Mouse (Mus musculus) ovary, postnatal 36 days (tissue): ENCODE measurements around the gene Mrgpre.

Experiments used
- DNase-seq: peaks from one replicate; pipeline ENCODE4 v3.0.0; 2022; ENCODE audit warnings: low spot score, mixed read lengths

The Mrgpre gene

DNA sequence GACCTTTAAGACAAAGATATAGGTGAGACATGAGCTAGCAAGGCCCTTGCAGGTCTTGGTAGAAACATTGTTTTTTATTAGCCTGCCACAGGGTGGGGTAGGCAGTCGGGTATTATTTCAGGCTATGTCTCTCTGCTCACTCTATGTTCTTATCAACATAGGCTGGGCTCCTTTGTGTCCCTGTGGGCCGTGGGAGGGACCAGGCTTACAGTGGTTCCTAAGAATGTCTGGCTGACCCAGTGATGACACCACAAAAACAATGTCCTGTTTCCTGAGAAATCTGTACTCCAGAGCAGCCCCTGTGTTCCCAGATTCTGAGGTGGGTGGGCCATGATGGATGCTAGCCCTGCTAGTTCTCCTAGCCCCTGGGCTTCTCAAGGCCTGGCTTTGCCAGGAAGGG lies 6.9 kb downstream of the Mrgpre start:
- no peak for DNase-seq

DNA sequence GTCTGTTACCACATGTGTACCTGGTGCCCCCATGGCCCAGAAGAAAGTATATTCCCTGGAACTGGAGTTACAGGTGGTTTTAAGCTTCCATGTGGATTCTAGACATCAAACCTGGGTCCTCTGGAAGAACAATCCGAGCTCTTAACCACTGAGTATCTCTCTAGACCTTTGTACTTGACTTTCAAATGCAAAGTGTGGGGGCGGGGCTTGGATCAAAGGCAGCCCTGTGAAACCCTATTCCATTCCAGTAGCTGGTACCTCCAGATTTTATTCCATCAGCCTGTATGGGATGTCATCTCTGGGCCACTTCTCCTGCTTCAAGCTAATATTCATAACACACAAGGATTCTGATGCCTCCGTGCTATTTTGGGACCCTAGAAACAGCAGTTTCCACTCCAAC lies 8.2 kb downstream of the Mrgpre start:
- no peak for DNase-seq

DNA sequence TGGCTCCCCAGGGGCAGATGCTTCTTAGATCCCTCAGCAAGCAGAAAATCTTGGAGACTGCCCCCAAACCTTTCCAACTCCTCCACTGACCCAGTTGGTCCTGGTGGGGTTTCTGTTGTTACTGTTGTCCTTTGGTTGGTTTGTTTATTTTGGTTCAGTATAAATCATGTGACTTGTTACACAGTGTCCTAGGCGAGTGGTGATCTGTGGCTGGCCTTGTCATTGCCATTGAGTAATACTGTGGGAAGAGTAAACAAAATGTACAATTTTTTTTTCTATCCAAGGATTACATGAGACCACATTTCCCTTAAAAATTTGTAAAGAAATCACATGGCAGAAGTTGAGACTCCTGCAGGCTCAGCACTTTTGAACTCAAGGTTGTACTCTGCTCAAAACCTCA lies 14.8 kb downstream of the Mrgpre start:
- no peak for DNase-seq

DNA sequence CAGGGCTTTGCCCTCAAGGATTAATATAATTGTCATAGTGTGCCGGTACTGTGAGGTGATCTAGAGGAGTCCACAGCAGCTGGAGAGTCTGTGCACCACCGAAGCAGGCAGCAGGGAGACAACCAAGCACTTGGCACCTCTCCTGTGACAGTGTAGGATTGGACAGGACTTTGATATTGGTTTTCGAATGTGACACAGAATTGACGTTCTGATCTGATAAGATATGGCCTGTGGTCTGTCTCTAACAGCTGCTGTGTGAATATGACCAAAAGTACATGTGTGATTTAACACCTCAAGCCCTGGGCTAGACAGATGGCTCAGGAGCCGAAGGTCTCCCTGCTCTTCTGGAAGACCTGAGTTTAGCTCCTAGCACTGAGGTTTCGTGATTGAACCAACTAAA lies 16.0 kb downstream of the Mrgpre start:
- DNase-seq = no peak

DNA sequence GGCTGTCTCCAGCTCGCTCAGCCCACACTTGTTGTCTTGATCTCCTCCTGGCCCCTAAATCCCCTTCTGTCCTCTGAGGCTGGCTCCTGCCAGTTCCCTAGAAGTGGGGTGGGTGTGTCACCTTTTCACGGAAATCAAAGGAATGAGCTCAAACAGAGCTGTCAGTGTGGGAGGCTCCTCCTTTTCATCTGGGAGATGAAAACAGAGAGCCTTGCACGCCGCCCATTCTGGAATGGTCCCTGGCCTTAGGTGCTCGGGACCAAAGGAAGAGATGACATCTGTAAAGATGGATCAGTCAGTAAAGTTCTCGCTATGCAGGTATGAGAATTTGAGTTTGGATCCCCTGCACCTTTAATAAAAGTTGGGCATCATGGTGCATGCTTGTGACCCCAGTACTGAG lies 17.4 kb downstream of the Mrgpre start, which contains the start of gene Mrgprg:
Gene Mrgprg, minus strand, starts transcription at position 101 of the 400 bp plus-strand sequence.
- no peak for DNase-seq

DNA sequence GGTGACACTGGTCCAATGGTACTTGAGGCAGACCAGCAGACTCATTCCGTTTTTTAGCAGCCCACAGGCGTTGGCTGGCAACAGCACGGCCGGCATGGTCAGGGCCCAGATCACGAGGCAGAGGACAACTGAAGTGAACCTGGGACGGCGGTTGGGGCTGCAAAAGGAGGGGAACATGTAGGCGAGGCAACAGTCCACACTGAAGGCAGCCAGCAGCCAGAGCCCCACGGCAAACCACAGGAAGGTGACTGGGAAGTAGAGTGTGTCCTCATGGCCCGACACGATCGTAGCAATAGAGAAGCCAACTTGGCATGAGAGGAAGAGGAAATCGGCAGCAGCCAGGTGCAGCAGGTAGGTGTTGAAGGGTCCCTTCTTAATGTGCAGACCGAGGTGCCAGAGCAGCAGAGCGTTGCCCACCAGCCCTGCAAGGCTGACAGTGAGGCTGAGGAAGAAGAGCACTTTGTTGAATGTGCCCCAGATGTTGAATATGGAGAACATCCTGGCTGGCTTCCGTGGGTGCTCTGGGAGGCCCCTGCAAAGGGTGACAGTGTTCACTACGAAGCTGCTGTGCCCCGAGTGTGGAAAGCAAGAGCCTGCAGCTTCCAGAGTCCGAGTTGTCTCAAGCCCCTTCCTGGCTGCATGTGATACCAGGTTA lies 19.3 kb downstream of the Mrgpre start:
- DNase-seq = no peak

DNA sequence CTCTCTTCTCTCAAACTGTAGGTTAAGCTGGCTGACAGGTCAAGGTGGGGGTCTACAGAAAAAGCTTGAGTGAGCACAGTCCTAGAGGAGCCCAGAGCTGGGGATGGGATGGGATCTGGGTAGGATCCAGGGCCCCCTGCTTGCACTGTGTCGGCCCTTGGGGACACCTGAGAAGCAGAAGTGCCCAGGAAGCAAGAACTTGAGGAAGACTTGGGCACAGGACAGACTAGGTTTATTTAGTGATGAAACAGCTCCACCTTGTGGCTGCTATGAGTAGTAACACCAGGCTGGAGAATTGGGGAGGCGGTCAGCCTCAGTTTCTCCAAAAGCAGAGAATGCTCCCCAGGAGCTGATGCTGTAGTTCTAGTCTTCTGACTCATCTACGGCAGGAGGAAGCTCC lies 20.5 kb downstream of the Mrgpre start:
- DNase-seq = no peak

DNA sequence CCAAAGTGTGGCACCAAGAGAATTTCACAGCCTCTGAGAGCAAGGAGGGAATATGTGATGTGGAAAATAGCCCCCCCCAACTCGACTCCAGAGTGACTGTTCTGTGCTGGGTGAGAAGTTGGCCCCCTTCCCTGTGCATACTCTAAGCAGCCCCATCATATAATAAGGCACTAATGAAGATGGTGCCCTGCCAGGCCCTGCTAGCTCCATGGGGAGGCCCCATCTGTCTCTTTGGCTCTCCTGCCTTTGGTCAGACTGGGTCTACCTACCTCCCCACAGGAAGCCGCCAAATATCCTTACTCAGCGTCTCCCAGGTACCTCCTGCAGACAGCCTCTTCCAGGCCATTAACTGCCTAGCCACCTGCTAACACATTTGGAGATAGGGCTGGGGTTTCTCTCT lies 25.3 kb downstream of the Mrgpre start:
- DNase-seq = no peak

DNA sequence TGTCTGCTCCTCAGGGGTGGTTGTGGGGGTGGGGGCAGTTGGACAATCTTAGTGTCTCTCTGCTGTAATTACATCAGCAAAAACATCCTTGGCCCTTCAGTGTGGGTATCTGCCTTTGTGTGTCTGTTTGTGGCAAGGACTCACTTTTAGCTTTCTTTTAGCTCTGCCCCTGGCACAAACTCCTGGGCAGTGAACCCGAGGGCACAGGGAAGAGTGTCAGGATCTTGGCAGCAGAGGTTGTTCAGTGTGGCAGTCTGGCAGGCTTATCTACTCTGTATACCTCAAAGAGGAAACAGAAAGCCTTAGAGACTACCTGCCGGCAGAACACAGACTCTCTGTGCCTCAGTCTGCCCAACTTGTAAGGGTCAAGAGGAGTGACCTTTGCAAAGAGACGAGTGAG lies 26.6 kb downstream of the Mrgpre start:
- no peak for DNase-seq

DNA sequence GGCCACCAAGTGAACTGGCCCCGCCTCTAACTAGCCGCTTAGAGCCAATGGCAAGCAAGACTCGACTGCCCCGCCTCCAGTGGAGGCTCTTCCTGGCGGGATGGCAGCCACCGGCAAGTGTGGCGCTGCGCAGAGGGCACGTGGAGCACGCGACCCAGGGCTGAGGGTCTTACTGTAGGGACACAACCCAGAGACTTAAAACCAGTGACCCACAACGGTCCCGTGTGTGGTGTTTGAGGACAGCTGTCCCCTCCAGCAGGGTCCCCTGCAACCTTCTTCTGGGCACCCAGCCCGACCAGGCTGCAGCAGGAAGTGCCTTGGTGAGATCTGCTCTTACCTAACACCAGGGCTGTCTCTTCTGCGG lies 27.3 kb downstream of the Mrgpre start:
- DNase-seq = peak; percentile 76

DNA sequence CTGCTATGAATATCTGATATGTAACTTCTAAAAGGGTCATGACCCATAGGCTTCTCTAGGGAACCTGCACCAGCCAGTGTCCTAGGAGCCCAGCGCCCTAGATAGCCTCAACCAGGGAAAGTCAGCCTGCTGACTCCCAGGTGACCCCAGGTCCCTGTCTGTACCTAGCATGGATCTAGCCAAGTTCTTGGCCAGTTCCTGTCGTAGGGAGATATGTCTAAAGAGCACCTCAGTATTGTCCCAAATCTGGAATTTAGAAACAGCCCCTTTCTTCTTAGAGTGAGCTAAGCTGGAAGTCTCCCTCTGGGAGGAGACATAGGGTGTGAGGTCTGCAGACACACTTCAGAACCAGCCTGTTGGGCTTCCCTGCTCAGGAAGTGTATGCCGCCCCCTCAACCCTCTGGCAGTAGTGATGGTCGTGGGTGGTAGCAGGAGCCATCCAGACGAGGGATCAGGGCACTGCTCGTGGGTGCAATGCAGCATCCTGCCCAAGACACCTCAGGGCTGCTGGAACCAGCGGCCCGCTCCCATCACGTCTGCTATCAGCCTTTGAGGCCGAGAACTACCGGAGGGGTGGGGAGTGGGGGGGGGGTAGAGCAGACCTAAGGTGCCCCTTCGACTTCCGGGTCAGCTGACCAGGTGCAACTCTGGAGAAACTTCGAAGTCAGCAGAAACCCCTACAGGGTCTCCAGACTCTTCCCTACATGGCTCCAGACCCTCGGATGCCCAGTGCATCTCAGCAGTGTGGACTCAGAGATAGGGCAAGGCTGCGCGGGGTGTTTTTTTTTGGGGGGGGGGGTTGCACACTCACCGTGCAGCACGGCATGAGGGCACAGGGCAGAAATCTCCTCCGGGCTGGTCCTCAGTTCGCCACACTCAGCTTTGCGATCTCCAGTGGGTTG lies 27.9 kb downstream of the Mrgpre start, which contains the start of gene Osbpl5:
Gene Osbpl5, minus strand, starts transcription at position 861 of the 902 bp plus-strand sequence.
- no peak for DNase-seq

DNA sequence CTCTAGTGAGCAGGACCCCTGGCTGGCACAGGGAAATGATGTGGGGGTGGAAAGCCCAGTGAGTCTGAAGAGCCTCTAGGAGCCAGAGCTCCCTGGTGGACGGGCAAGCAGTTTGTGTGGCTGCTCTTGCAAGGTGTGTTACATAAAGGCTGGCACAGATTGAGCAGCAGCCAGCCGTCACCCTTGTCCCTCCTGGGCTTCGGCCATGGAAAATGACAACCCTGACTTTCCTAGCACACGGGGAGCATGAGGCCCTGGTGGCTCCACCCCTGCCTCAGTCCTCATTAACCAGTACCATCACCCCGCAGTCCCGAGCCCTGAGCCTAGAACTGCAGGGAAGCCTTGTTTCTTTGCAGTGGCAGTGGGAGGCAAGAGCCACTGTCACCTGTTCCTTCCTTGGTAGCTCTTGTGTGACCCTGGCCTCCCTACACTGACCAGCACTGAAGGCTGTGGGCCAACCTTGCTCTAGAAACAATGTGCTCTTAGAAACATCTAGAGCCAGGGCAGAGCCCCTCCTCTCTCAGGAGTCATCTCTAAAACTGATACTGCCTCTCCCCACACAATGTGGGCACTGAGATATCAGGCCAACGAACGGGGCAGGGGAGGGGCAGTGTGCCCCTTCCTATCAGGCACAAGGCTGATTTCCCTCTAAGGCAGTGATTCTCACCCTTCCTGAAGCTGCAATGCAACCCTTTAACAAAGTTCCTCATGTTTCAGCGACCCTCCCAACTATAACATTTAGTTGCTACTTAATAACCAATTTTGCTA lies 28.8 kb downstream of the Mrgpre start:
- no peak for DNase-seq

DNA sequence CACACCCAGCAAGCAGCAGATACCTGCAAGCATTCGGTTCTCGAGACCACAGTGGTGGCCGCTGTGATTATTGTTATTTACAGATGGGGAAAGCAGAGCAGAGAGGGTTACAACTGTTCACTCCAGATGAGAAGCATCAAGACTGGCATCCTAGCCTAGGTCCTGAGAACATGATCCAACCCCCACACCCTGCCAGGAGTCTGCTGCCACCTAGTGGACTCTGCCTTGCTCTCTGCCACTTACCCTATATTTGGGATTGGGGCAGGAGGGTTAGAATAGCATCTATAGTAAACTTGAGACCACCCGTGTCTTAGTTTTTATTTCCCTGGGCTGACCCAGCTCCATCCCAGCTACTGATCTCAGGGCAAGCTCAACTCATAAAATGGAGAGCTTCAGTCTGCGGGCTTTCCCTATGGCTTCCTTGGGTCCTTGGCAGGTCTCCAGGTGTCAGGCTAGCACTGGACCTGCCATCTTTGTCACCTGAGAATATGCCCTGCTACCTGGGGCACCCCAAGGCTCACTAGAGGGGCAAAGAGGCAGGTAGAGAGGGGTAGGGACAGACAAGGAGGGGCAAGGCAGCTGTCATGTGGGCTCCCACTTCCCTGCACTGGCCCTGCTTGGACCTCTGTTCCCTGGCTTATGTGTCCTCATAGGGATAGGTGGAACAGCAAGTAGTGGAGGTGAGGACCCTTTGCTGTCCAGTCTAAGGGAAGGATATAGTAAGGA lies 30.1 kb downstream of the Mrgpre start:
- peak; percentile 52 for DNase-seq

DNA sequence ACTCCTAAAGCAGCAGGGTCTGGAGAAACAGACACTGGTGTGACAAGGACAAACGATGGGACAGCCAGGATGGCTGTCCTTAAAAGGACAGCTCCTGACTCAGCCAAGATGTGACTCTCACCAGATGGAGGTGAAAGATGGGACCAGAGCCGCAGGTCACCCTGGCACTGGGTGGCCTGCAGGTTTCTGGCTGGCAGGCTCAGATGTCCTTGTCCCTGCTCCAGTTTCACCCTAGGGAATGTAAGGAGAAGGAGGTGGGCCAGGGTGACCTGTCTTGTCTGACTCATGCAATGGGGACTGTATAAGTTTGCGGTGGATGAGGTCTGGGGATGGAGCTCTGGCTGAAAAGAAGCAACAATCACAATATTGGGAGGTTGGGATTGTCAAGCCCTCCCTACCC lies 31.7 kb downstream of the Mrgpre start:
- no peak for DNase-seq

DNA sequence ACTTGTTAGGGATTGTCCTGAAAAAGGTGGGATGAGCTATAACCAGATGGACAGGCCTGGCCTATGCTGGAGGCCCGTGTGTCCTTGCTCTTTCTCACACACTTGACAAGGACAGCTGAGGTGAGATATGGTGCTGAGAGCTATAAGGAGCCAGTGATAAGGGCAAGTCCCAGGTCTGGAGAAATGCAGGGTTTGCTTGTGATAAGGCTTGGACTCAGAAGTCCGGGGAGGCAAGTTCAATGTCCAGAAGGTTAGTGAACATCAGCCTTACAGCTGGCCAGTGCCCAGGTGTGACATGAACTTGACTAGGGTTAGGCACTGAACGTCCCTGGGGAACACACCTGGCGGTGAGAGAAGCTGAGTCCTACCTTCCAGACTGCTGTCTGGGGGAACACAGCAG lies 32.2 kb downstream of the Mrgpre start:
- no peak for DNase-seq

DNA sequence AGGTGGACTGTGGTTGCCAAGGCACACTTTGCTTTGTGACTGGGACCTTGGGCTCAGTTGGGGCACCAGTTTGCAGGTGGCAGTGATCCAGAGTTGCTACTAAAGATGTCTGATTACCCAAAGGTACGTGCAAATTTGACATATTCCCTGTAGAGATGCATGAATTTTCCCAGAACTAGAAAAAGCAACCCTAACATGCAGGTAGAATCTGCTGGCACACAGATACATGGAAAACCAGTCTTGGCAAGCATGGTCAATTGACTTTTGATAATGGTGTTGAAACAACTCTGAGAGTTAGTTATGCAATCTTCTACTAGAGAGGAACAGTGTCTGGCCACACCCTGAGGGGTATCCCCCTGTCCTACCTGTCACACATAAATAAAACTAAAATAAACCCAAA lies 32.9 kb downstream of the Mrgpre start:
- no peak for DNase-seq

DNA sequence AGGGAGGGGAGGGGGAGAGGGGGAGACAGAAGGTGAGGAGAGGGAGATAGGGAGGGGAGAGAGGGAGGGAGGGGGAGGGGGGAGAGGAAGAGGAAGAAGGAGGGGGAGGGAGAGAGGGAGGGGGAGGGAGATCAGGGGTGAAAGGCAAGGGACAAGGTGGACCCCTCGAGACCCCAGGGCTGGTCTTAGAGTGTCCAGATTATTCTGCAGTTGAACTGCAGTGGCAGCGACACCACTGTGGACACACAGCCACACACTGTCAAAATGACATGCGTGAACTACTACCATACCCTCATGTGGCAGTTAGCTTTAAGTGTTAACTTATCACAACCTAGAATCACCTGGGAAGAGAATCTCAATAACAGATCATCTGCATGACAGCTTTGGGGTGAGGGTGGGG lies 35.3 kb downstream of the Mrgpre start:
- DNase-seq = no peak

DNA sequence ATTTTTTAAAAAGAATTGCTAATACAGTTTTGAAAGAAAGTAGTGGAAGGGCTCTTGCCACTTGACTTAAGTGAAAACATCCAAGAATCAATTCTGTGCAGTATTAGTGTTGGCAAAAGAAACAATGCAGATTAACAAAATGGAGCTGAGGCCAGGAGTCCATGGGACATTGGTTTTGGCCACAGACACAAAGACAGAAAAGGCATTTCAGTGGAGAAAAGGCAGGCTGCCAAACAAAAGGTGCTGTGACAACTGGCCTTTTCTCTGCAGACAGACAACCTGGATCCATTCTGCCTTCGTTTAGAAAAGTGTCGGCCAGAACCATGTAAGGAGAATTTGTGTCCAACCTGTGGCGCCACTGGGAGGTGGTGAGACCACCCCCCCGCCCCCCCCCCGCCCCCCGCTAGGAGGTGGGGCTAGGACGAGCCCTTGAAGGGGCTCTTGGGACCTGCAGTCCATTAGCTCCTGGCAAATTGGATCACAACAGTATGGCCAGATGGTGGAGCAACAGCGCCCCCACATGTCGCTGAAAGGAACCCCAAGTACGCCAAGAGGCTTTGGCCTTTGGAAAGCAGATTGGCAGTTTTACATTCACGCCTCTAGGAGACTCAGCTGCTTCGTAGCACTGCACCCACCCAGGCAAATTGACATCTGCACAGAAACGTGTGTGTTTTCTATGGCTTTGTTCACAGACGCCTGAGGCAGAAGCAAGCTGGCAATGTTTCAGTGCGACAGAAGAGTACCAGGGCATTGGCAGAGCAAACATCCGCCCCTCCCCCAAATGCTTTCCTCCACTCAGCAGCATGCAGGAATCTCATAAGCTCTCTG lies 36.0 kb downstream of the Mrgpre start:
- DNase-seq = peak; percentile 87

DNA sequence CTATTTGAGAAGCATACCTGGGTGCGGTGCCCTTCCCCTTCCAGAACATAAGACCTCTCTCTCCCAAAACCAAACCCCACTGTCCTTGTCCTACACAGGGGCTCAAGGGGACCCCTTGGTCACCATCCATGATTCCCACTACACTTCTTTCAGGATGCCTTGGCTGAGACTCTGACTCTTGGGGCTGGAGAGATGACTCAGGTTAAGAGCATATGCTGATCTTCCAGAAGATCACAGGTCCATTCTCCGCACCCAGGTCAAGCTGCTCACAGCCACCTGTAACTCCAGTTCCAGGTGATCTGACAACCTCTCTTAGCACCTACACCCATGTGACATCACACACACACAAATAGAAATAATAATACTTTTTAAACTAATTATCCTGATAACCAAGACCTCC lies 43.6 kb downstream of the Mrgpre start:
- no peak for DNase-seq

DNA sequence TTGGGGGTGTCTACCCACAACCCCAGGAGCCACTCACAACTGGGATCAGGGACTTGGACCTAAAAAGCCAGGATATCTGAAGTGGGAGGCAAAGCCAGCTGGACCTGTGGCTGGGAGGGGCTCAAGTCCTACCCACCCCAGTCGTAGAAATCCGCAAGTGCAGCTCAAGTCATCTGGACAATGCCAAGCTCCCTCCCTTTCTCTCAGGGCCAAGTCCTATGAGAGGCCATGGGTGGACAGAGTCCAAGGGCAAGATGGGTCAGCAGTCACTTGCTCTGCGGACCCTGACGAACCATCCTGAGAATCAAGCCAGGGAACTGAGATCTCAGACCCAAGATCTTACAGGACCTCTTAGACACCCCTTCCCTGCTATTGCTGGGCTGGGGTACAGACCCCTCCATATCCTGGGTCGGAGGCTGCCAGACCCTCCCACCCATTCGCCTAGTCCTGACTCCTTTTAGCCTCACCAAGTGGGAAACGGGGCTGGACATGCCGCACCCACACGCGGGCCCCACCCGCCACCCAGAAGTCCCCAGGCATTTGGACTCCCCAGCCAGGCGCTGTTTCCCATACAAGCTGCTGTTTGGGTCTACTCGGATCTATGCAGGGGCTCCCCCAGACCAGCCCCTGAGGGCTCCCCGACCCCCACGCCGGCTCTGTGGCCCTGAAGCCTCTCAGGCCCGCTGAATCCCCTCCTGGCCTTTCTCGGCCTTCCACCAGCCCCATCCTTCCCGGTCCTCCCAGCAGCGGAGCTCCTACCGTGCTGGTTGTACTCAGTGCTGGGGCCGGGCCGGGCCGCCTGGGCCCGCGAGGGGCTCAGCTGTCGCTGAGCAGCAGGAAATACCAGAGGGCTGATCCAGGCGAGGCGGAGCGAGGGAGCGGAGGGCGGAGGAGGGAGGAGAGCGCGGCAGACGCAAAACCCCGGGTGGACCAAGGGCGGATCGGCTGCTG lies 44.5 kb downstream of the Mrgpre start:
- DNase-seq = peak; percentile 88
